Mouse (Mus musculus) limb, embryonic 14.5 days (tissue): ENCODE measurements around the gene Sprr2a1. TPM values are rescaled to one million over a fixed set of nuclear protein-coding genes. Genes with fewer than 3 reads are reported as not detected.
"Not testable (repeated sequence)": the region's sequence is repeated elsewhere in the genome, so short reads cannot be mapped to it uniquely, and the experiment has no call there.

Experiments
- ATAC-seq: fragments of 200-750 bp; cut with Nextera tagmentation; 2 replicates; pipeline ENCODE4 v1.8.0; 2017; ENCODE audit warnings: low read depth, moderate number of reproducible peaks, moderate TSS enrichment; ENCODE audit not compliant: low FRiP score
- DNase-seq: peaks from one replicate; pipeline ENCODE4 v3.0.0-alpha.2; 2015; ENCODE audit warnings: low spot score
- H3K27ac ChIP-seq: fragments of 300-500 bp; sonication (generic); replicated peaks from 2 replicates; pipeline ENCODE4 v1.5.1; 2014; ENCODE audit warnings: low read depth, mild to moderate bottlenecking, low read length, moderate library complexity, mixed read lengths
- H3K27me3 ChIP-seq: fragments of 300-500 bp; sonication (generic); 2 replicates; pipeline ENCODE4 v1.6.1; 2014; ENCODE audit warnings: low read length, mixed read lengths; ENCODE audit not compliant: control insufficient read depth, insufficient read depth
- H3K36me3 ChIP-seq: fragments of 300-500 bp; sonication (generic); 2 replicates; pipeline ENCODE4 v1.6.1; 2014; ENCODE audit warnings: mild to moderate bottlenecking, low read length, moderate library complexity, mixed read lengths; ENCODE audit not compliant: control insufficient read depth, insufficient read depth
- H3K4me1 ChIP-seq: fragments of 300-500 bp; sonication (generic); 2 replicates; pipeline ENCODE4 v1.6.1; 2014; ENCODE audit warnings: antibody characterized with exemption, low read length, mixed read lengths; ENCODE audit not compliant: control insufficient read depth, insufficient read depth
- H3K4me2 ChIP-seq: fragments of 300-500 bp; sonication (generic); replicated peaks from 2 replicates; pipeline ENCODE4 v1.6.1; 2014; ENCODE audit warnings: low read depth, mild to moderate bottlenecking, low read length, moderate library complexity; ENCODE audit not compliant: severe bottlenecking
- H3K4me3 ChIP-seq: fragments of 300-500 bp; sonication (generic); replicated peaks from 2 replicates; pipeline ENCODE4 v1.5.1; 2014; ENCODE audit warnings: low read length
- H3K9ac ChIP-seq: fragments of 300-500 bp; sonication (generic); 2 replicates; pipeline ENCODE4 v1.6.1; 2014; ENCODE audit warnings: mild to moderate bottlenecking, low read depth, low read length, moderate library complexity; ENCODE audit not compliant: severe bottlenecking
- H3K9me3 ChIP-seq: fragments of 300-500 bp; sonication (generic); 2 replicates; pipeline ENCODE4 v1.6.1; 2016; ENCODE audit warnings: low read length; ENCODE audit not compliant: control insufficient read depth
- WGBS: fragments of 180-500 bp; shearing (Covaris S2); extraction: QIAGEN DNeasy Blood & Tissue Kit; methylation state at CpG from one replicate; pipeline ENCODE4 v1.1.7; 2014; 5-methylcytosine and 5-hydroxymethylcytosine counted together
- polyA plus RNA-seq, 2 experiments: library from polyadenylated mRNA; depleted of rRNA in 1 of 2; stranded (reverse) in 1 of 2; unstranded in 1 of 2; fragments of >200 nt; fragmentation: Nextera tagmentation in 1 of 2; extraction: Ambion mirVana in 1 of 2; gene quantifications; 2 replicates each; pipeline versions ENCODE4 v1.2.1 to v1.2.3; 2012 to 2014

The Sprr2a1 gene
- polyA plus RNA-seq, 2 experiments = 0.19 to 0.45 TPM

- not testable (repeated sequence) for H3K27ac ChIP-seq, H3K4me1 ChIP-seq, H3K27me3 ChIP-seq, H3K4me3 ChIP-seq, H3K4me2 ChIP-seq, H3K9ac ChIP-seq, DNase-seq, H3K36me3 ChIP-seq, H3K9me3 ChIP-seq
- peak; percentile 19; the same call in 1 of the 2 replicates for ATAC-seq
These were observed 8.1 kb downstream of the Sprr2a1 start for GRCm38 (mm10) chr3:92223708-92224107.

- H3K4me3 ChIP-seq, H3K9ac ChIP-seq, DNase-seq, H3K4me2 ChIP-seq, H3K4me1 ChIP-seq, H3K9me3 ChIP-seq, H3K27ac ChIP-seq, H3K36me3 ChIP-seq, H3K27me3 ChIP-seq, ATAC-seq: not testable (repeated sequence)
- 65% methylated on average over 2 of the region's 3 CpGs for WGBS
These were observed 11.8 kb downstream of the Sprr2a1 start for GRCm38 (mm10) chr3:92227410-92227809.

- not testable (repeated sequence) for DNase-seq, H3K4me3 ChIP-seq, H3K27me3 ChIP-seq, H3K27ac ChIP-seq, H3K4me1 ChIP-seq, H3K9me3 ChIP-seq, H3K4me2 ChIP-seq, H3K36me3 ChIP-seq, H3K9ac ChIP-seq
- no CpG with 5 or more reads among the region's 5 CpGs for whole genome bisulfite sequencing
- 0 out of 2 replicates have a peak, but pooled peaks have one; percentile 29 for ATAC-seq
These were observed 21.0 kb downstream of the Sprr2a1 start for GRCm38 (mm10) chr3:92236463-92237189.

GRCm38 (mm10) chr3:92238736-92239135 is 23.1 kb downstream of the Sprr2a1 start:
- ATAC-seq = peak; percentile 53
- H3K9ac ChIP-seq, DNase-seq, H3K27ac ChIP-seq, H3K9me3 ChIP-seq, H3K4me2 ChIP-seq, H3K4me3 ChIP-seq, H3K27me3 ChIP-seq, H3K36me3 ChIP-seq, H3K4me1 ChIP-seq: not testable (repeated sequence)

GRCm38 (mm10) chr3:92239197-92239596 is 23.6 kb downstream of the Sprr2a1 start:
- H3K4me2 ChIP-seq, H3K27ac ChIP-seq, ATAC-seq, DNase-seq, H3K27me3 ChIP-seq, H3K4me1 ChIP-seq, H3K9me3 ChIP-seq, H3K9ac ChIP-seq, H3K36me3 ChIP-seq, H3K4me3 ChIP-seq: not testable (repeated sequence)
- WGBS = no CpG with 5 or more reads among the region's 1 CpGs

- 0 out of 2 replicates have a peak, but pooled peaks have one; percentile 21 for ATAC-seq
These were observed 29.2 kb downstream of the Sprr2a1 start for GRCm38 (mm10) chr3:92244833-92245232.

GRCm38 (mm10) chr3:92246245-92246644 is 30.6 kb downstream of the Sprr2a1 start:
- not testable (repeated sequence) for H3K9ac ChIP-seq, ATAC-seq, H3K27ac ChIP-seq, H3K4me3 ChIP-seq, H3K27me3 ChIP-seq, H3K4me2 ChIP-seq, H3K9me3 ChIP-seq, H3K36me3 ChIP-seq, H3K4me1 ChIP-seq, DNase-seq
- WGBS = no CpG with 5 or more reads among the region's 10 CpGs

More at GRCm38 (mm10) chr3:92244833-92245232, 29.2 kb downstream of the Sprr2a1 start:
- not testable (repeated sequence) for H3K9ac ChIP-seq, H3K27ac ChIP-seq, H3K4me2 ChIP-seq, H3K27me3 ChIP-seq, H3K36me3 ChIP-seq, H3K4me1 ChIP-seq, DNase-seq, H3K9me3 ChIP-seq, H3K4me3 ChIP-seq

GRCm38 (mm10) chr3:92248494-92248893 is 32.9 kb downstream of the Sprr2a1 start:
- not testable (repeated sequence) for H3K4me2 ChIP-seq, ATAC-seq, H3K4me1 ChIP-seq, H3K27ac ChIP-seq, H3K27me3 ChIP-seq, H3K9me3 ChIP-seq, H3K36me3 ChIP-seq, DNase-seq, H3K4me3 ChIP-seq, H3K9ac ChIP-seq
